Mouse (Mus musculus) heart, postnatal 0 days (tissue): Measurements from ENCODE around the gene Bmpr1b.

Source experiments
- CTCF ChIP-seq: IDR thresholded peaks from 2 replicates; pipeline ENCODE4 v1.5.1; 2016; ENCODE audit warnings: antibody characterized with exemption, control low read depth, low read depth
- EP300 ChIP-seq: IDR thresholded peaks from 2 replicates; pipeline ENCODE4 v1.6.1; 2016; ENCODE audit warnings: antibody characterized with exemption, low read depth

DNA sequence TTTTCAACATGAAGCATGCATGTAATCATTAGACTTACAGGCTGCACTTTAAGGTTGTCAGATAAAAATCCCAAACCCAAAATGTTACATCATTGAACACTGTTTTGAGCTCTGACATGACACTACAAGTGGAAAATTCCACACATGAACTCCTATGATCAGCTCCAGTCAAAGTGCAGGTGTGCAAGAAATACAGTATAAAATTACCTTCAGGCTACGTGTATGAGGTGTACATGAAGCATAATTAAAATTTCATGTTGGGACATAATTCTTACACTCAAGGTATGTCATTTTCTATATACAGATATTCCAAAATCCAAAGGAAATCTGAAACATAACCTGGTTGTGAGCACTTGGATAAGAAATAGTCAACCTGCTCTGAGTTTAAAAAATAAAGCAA lies 220.7 kb downstream of the Bmpr1b start:
- TF ChIP-seq CTCF = no peak
- no peak for TF ChIP-seq EP300
